11 mouse cellular contexts compared by ENCODE assay signal in genomic region chr5:146733888-146734640, GRCm38 (mm10).
DNase-seq lines count a peak whose midpoint lies in the region; ATAC-seq and TF ChIP-seq lines count a peak whose summit lies in the region.
"Had no signal": no experiment of that assay in that cellular context is flagged by ENCODE, and none has a peak within 500 bp of the region (broad histone marks: within the 10 kb centered on the region; RNA-seq: fewer than 3 reads in every experiment).

No protein-coding gene starts in this region.

- H3K9me3 ChIP-seq in limb, embryonic 14.5 days (ENCODE audit: control insufficient read depth, low read length), result no peaks in the 10 kb centered on the region
- H3K9me3 ChIP-seq in stomach, postnatal 0 days (ENCODE audit: control insufficient read depth, low read length), result no peaks in the 10 kb centered on the region
- H3K9me3 ChIP-seq: embryonic facial prominence, embryonic 10.5 days; forebrain, embryonic 15.5 days had no signal

- H3K4me3 ChIP-seq in testis, adult 2 months (ENCODE audit: control insufficient read depth, low read depth, low read length), result peak overlapping the region; percentile 70
- H3K4me3 ChIP-seq in limb, embryonic 14.5 days (replicated peaks; ENCODE audit: low read length), result no peak overlapping the region
- H3K4me3 ChIP-seq in stomach, postnatal 0 days (ENCODE audit: low read depth, low read length), result no peak overlapping the region
- H3K4me3 ChIP-seq: embryonic facial prominence, embryonic 10.5 days; forebrain, embryonic 15.5 days had no signal

- TF ChIP-seq EP300 in stomach, postnatal 0 days (optimal IDR thresholded peaks at IDR 0.05), result no peak

- H3K27ac ChIP-seq in testis, adult 2 months (ENCODE audit: control insufficient read depth, insufficient read depth, low read depth, low read length), result peak overlapping the region; percentile 89
- no peak overlapping the region for H3K27ac ChIP-seq in limb, embryonic 14.5 days (replicated peaks; ENCODE audit: low read depth, low read length)
- no peak overlapping the region for H3K27ac ChIP-seq in stomach, postnatal 0 days (replicated peaks)
- H3K27ac ChIP-seq: embryonic facial prominence, embryonic 10.5 days; forebrain, embryonic 15.5 days had no signal

- no peak overlapping the region for H3K4me2 ChIP-seq in limb, embryonic 14.5 days (replicated peaks; ENCODE audit: low read depth, low read length, severe bottlenecking)
- H3K4me2 ChIP-seq in stomach, postnatal 0 days (replicated peaks; ENCODE audit: low read depth), result no peak overlapping the region
- H3K4me2 ChIP-seq: forebrain, embryonic 15.5 days; lung, embryonic 14.5 days had no signal

- 67% methylated on average over 12 of the region's 12 CpGs for WGBS in limb, embryonic 14.5 days
- WGBS in stomach, postnatal 0 days, result 74% methylated on average over 12 of the region's 12 CpGs

- no peak; the same call in 1 of the 2 replicates for TF ChIP-seq POLR2A in testis, adult 2 months (IDR thresholded peaks at IDR 0.05; ENCODE audit: control insufficient read depth, low read depth, low read length)
- no peak for TF ChIP-seq POLR2A in limb, embryonic 14.5 days (IDR thresholded peaks at IDR 0.05; ENCODE audit: borderline replicate concordance, extremely low read depth, insufficient read depth, insufficient read length)

- H3K4me1 ChIP-seq in testis, adult 2 months (ENCODE audit: control insufficient read depth, insufficient read depth, low read length), result peaks cover 8% of the 10 kb centered on the region; the same call in 1 of the 2 replicates
- H3K4me1 ChIP-seq in limb, embryonic 14.5 days (ENCODE audit: control insufficient read depth, insufficient read depth, low read length), result no peaks in the 10 kb centered on the region
- H3K4me1 ChIP-seq in stomach, postnatal 0 days (replicated peaks; ENCODE audit: control insufficient read depth, insufficient read depth), result no peaks in the 10 kb centered on the region
- H3K4me1 ChIP-seq: embryonic facial prominence, embryonic 10.5 days had no signal

- no peaks in the 10 kb centered on the region for H3K36me3 ChIP-seq in testis, adult 2 months (ENCODE audit: control insufficient read depth, insufficient read depth, low read length)
- peaks cover 34% of the 10 kb centered on the region for H3K36me3 ChIP-seq in limb, embryonic 14.5 days (ENCODE audit: control insufficient read depth, insufficient read depth, low read length)
- peaks cover 14% of the 10 kb centered on the region for H3K36me3 ChIP-seq in stomach, postnatal 0 days (ENCODE audit: control insufficient read depth, insufficient read depth, low read length)

- intact Hi-C loops in left cerebral cortex, postnatal 25 days (cut with DNase I), result loop anchor here (5.0 kb wide), 1 partner anchor 103 kb away; no protein-coding TSS in a partner anchor

- H3K9ac ChIP-seq in limb, embryonic 14.5 days (ENCODE audit: low read depth, low read length, severe bottlenecking), result no peak overlapping the region
- H3K9ac ChIP-seq in stomach, postnatal 0 days (ENCODE audit: low read length), result no peak overlapping the region
- H3K9ac ChIP-seq: forebrain, embryonic 15.5 days; lung, embryonic 14.5 days had no signal

- DNase-seq in frontal cortex, postnatal 10 days (ENCODE audit: low spot score in 2 of 2), result no peak
- no peak for DNase-seq in testis, postnatal 14 days (ENCODE audit: low spot score)
- DNase-seq in limb, embryonic 14.5 days (ENCODE audit: low spot score), result no peak
- DNase-seq in stomach, postnatal 0 days (ENCODE audit: low spot score), result peak; percentile 43
- no peak for DNase-seq in left cerebral cortex, postnatal 25 days (ENCODE audit: low spot score in 2 of 2)
- DNase-seq in cerebellum, postnatal 25 days, result no peak
- DNase-seq: lung, embryonic 14.5 days had no signal

- ATAC-seq in frontal cortex, adult (ENCODE audit: low TSS enrichment), result peak; percentile 56
- peak; percentile 17; the same call in 1 of the 2 replicates for ATAC-seq in limb, embryonic 14.5 days (ENCODE audit: low FRiP score, low read depth)
- ATAC-seq in stomach, postnatal 0 days (ENCODE audit: low FRiP score, low TSS enrichment), result 0 out of 2 replicates have a peak, but pooled peaks have one; percentile 11
- ATAC-seq: forebrain, embryonic 15.5 days had no signal

- TF ChIP-seq CTCF in testis, adult 2 months (IDR thresholded peaks at IDR 0.05; ENCODE audit: control insufficient read depth, insufficient read depth, insufficient replicate concordance, low read depth, low read length), result no peak
- peak; percentile 32 for TF ChIP-seq CTCF in stomach, postnatal 0 days (IDR thresholded peaks at IDR 0.05; ENCODE audit: low read depth)

- no peaks in the 10 kb centered on the region for H3K27me3 ChIP-seq in testis, adult 2 months (ENCODE audit: control insufficient read depth, insufficient read depth, low read length)
- no peaks in the 10 kb centered on the region for H3K27me3 ChIP-seq in limb, embryonic 14.5 days (ENCODE audit: control insufficient read depth, insufficient read depth, low read length)
- H3K27me3 ChIP-seq in stomach, postnatal 0 days (ENCODE audit: control insufficient read depth, insufficient read depth, low read length), result no peaks in the 10 kb centered on the region
- H3K27me3 ChIP-seq: forebrain, embryonic 15.5 days had no signal
